Mouse (Mus musculus) heart, embryonic 10.5 days (tissue): ENCODE data around the gene Gm11099. TPM values are rescaled to one million over a fixed set of nuclear protein-coding genes. Genes with fewer than 3 reads are reported as not detected.

Experiments used
- DNase-seq: peaks from one replicate; pipeline ENCODE4 v3.0.0-alpha.2; 2017; ENCODE audit warnings: low spot score
- H3K27ac ChIP-seq: fragments of 300-500 bp; sonication (generic); 2 replicates; pipeline ENCODE4 v1.5.1; 2016; ENCODE audit warnings: mild to moderate bottlenecking
- H3K27me3 ChIP-seq: fragments of 300-500 bp; sonication (generic); 2 replicates; pipeline ENCODE4 v1.6.1; 2016; ENCODE audit warnings: mild to moderate bottlenecking; ENCODE audit not compliant: poor library complexity, insufficient read depth, severe bottlenecking
- H3K36me3 ChIP-seq: fragments of 300-500 bp; sonication (generic); 2 replicates; pipeline ENCODE4 v1.6.1; 2016; ENCODE audit warnings: mild to moderate bottlenecking, moderate library complexity
- H3K4me1 ChIP-seq: fragments of 300-500 bp; sonication (generic); 2 replicates; pipeline ENCODE4 v1.6.1; 2016; ENCODE audit warnings: mild to moderate bottlenecking
- H3K4me3 ChIP-seq: fragments of 300-500 bp; sonication (generic); 2 replicates; pipeline ENCODE4 v1.5.1; 2016; ENCODE audit warnings: mild to moderate bottlenecking, moderate library complexity
- H3K9me3 ChIP-seq: fragments of 300-500 bp; sonication (generic); 2 replicates; pipeline ENCODE4 v1.6.1; 2016; ENCODE audit warnings: mild to moderate bottlenecking, moderate library complexity
- WGBS: fragments of 180-500 bp; shearing (Covaris S2); methylation state at CpG from one replicate; pipeline ENCODE4 v1.1.7; 2016; 5-methylcytosine and 5-hydroxymethylcytosine counted together
- polyA plus RNA-seq: library from polyadenylated mRNA; unstranded; fragments of >200 nt; fragmentation: Nextera tagmentation; extraction: Ambion mirVana; gene quantifications from 2 replicates; pipeline ENCODE4 v1.2.1, GENCODE M21; 2016

Gene Gm11099
- polyA plus RNA-seq: not detected in 2 replicates

- Histone ChIP-seq H3K36me3 (no peaks in the 10 kb centered on the region), H3K9me3 (no peaks in the 10 kb centered on the region), H3K4me3 (no peak within 1 kb of the TSS), H3K4me1 (no peaks in the 10 kb centered on the region), H3K27me3 (no peaks in the 10 kb centered on the region), H3K27ac (no peak within 1 kb of the TSS)
- DNase-seq: no peak
- WGBS: 78% methylated on average over 5 of the region's 5 CpGs
These were observed at the start of gene Gm11099 for GRCm38 (mm10) chr2:58859134-58859533. Gene Gm11099, plus strand, starts transcription at chr2:58859434.

GRCm38 (mm10) chr2:58812941-58813340 is 46.3 kb upstream of the Gm11099 start:
- Histone ChIP-seq H3K27ac (no peak overlapping the region), H3K4me1 (no peaks in the 10 kb centered on the region), H3K9me3 (no peaks in the 10 kb centered on the region), H3K4me3 (no peak overlapping the region), H3K36me3 (no peaks in the 10 kb centered on the region), H3K27me3 (no peaks in the 10 kb centered on the region)
- 71% methylated on average over 2 of the region's 2 CpGs for WGBS
- no peak for DNase-seq

- Histone ChIP-seq H3K4me3 (no peak overlapping the region), H3K27ac (no peak overlapping the region)
- no peak for DNase-seq
These were observed 30.2 kb upstream of the Gm11099 start for GRCm38 (mm10) chr2:58828910-58829600.

DNA sequence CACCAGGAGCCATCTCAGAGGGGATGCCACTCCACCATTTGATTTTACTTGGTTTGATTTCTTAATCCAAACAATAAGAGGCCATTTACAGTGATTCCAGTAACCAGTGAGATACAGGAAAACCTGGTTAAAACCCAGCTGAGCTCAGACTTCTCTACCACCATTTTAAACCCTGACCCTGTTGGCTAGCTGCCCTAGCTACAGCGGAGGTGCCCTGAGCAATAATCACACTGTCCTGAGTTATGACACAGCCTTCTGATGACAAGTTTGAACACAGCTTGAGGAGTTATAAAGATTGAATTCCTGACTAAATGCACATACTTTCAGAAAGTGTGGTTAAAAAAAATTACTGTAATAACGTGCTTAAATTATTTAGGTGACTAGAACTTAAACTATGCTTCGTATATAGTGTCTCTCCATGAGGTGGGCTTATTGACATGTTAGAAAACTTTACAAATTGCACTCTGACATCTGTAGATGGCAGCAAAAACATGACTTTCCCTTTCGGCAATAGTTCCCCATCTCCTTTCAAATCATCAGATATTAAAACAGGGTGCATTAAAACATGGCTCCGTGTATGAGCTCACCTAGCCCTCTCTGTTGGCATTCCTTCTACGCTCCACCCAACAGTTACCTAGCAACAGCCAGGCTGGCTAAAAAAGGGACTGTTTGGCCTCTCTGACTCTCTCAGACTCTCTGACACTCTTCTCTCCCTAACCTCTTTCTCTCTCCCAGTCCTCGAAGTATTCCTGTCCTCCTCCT is 29.1 kb upstream of the Gm11099 start:
- Histone ChIP-seq H3K36me3 (no peaks in the 10 kb centered on the region), H3K27ac (no peak overlapping the region), H3K9me3 (no peaks in the 10 kb centered on the region), H3K4me3 (no peak overlapping the region), H3K27me3 (no peaks in the 10 kb centered on the region), H3K4me1 (no peaks in the 10 kb centered on the region)
- DNase-seq: no peak
- WGBS: 65% methylated on average over 7 of the region's 7 CpGs

More at GRCm38 (mm10) chr2:58828910-58829600, 30.2 kb upstream of the Gm11099 start:
- Histone ChIP-seq H3K9me3 (no peaks in the 10 kb centered on the region), H3K36me3 (no peaks in the 10 kb centered on the region), H3K4me1 (no peaks in the 10 kb centered on the region), H3K27me3 (no peaks in the 10 kb centered on the region)
- WGBS: 64% methylated on average over 3 of the region's 3 CpGs

- Histone ChIP-seq H3K36me3 (no peaks in the 10 kb centered on the region), H3K27ac (no peak overlapping the region), H3K9me3 (no peaks in the 10 kb centered on the region), H3K4me3 (no peak overlapping the region), H3K4me1 (no peaks in the 10 kb centered on the region), H3K27me3 (no peaks in the 10 kb centered on the region)
- 84% methylated on average over 20 of the region's 20 CpGs for whole genome bisulfite sequencing
- no peak for DNase-seq
These were observed 26.8 kb upstream of the Gm11099 start for GRCm38 (mm10) chr2:58832253-58832980.

GRCm38 (mm10) chr2:58841021-58841420 is 18.2 kb upstream of the Gm11099 start:
- DNase-seq: no peak
- 87% methylated on average over 3 of the region's 3 CpGs for WGBS
- Histone ChIP-seq H3K27ac (no peak overlapping the region), H3K27me3 (no peaks in the 10 kb centered on the region), H3K4me1 (no peaks in the 10 kb centered on the region), H3K4me3 (no peak overlapping the region), H3K9me3 (no peaks in the 10 kb centered on the region), H3K36me3 (no peaks in the 10 kb centered on the region)

DNA sequence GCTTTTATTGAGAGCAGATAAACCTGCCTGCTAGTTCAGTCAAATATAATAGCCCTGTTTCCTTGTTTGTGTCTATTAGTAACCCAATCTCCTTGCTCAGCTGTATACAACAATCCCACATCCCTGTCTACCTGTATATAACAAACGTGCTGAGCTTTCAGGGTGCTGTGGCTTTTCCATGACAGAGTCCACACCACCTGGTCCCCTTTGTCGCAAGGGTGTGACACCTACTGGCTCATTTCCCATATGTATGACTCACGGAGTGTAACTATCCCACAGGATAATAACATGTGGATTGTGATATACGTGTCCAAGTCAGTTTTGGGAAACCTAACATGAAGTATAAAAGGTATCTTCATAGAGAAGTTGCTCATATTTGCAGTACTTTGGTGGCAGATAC is 16.8 kb upstream of the Gm11099 start:
- H3K27me3 ChIP-seq: no peaks in the 10 kb centered on the region
- H3K36me3 ChIP-seq: no peaks in the 10 kb centered on the region
- H3K4me1 ChIP-seq: no peaks in the 10 kb centered on the region
- no peaks in the 10 kb centered on the region for H3K9me3 ChIP-seq
- no peak overlapping the region for H3K27ac ChIP-seq
- WGBS: 84% methylated on average over 4 of the region's 4 CpGs
- no peak for DNase-seq
- H3K4me3 ChIP-seq: no peak overlapping the region

DNA sequence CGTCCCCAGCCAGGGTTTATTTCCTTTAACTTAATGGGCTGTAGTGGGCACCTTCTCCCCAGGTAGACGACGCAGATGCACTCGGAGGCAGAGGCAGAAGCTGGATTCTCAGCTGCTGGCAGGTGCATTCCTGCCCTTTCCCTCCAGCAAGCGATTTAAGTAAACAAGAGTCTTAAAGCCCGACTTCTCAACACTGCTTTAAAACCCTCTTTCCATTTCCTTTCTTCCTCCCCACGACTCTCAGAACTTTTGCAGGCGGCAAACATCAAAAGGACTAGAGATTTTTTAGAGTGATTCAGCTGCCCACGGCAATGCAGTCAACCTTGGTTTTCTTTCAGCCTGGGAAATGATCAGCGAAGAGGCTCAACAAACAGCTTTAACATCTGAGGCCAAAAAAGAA is 14.7 kb upstream of the Gm11099 start:
- Histone ChIP-seq H3K4me3 (no peak overlapping the region), H3K27me3 (no peaks in the 10 kb centered on the region), H3K9me3 (no peaks in the 10 kb centered on the region), H3K36me3 (no peaks in the 10 kb centered on the region), H3K4me1 (no peaks in the 10 kb centered on the region), H3K27ac (no peak overlapping the region)
- WGBS: 37% methylated on average over 10 of the region's 10 CpGs
- DNase-seq: no peak

DNA sequence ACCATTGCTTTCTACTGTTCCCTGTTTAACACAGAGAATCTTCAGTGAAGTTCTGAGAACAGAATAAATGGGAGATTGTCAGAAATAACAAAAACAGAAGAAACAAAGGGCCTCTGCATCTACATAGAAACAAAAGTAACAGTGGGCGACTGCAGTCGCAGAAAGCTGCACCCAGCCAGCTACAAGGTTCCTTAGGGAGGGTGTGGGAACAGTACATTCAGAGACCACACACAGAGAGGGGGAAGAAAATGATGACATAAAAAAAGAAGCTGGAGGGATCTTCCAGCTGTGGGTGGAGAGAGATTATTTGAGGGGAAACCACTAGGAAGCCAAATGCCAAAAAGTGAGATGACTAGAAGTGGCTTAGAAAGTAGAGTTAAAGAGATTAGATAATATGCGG is 20.6 kb downstream of the Gm11099 start:
- H3K4me1 ChIP-seq: no peaks in the 10 kb centered on the region
- 54% methylated on average over 3 of the region's 3 CpGs for WGBS
- no peaks in the 10 kb centered on the region for H3K9me3 ChIP-seq
- DNase-seq: no peak
- no peaks in the 10 kb centered on the region for H3K27me3 ChIP-seq
- no peak overlapping the region for H3K4me3 ChIP-seq
- no peak overlapping the region for H3K27ac ChIP-seq
- no peaks in the 10 kb centered on the region for H3K36me3 ChIP-seq

- Histone ChIP-seq H3K27ac (no peak overlapping the region), H3K27me3 (no peaks in the 10 kb centered on the region), H3K9me3 (no peaks in the 10 kb centered on the region), H3K4me3 (no peak overlapping the region), H3K36me3 (no peaks in the 10 kb centered on the region), H3K4me1 (peaks cover 23% of the 10 kb centered on the region)
- 35% methylated on average over 4 of the region's 4 CpGs for WGBS
- no peak for DNase-seq
These were observed 45.8 kb downstream of the Gm11099 start for GRCm38 (mm10) chr2:58905057-58905456.

GRCm38 (mm10) chr2:58906814-58907516 is 47.7 kb downstream of the Gm11099 start:
- Histone ChIP-seq H3K36me3 (no peaks in the 10 kb centered on the region), H3K4me1 (peaks cover 23% of the 10 kb centered on the region), H3K9me3 (no peaks in the 10 kb centered on the region), H3K27me3 (no peaks in the 10 kb centered on the region), H3K4me3 (peak overlapping the region; percentile 42), H3K27ac (peak overlapping the region; percentile 67; the same call in 1 of the 2 replicates)
- DNase-seq: no peak
- WGBS: 32% methylated on average over 14 of the region's 14 CpGs

- Histone ChIP-seq H3K36me3 (no peaks in the 10 kb centered on the region), H3K9me3 (peaks cover 7% of the 10 kb centered on the region; the same call in 1 of the 2 replicates), H3K4me1 (peaks cover 11% of the 10 kb centered on the region; the same call in 1 of the 2 replicates), H3K4me3 (no peak overlapping the region), H3K27me3 (no peaks in the 10 kb centered on the region), H3K27ac (no peak overlapping the region)
- WGBS: 92% methylated on average over 9 of the region's 9 CpGs
- DNase-seq: no peak
These were observed 53.1 kb downstream of the Gm11099 start for GRCm38 (mm10) chr2:58912339-58912738.
